Mouse (Mus musculus): Measurements from ENCODE around the gene Dgkz. TPM values are rescaled to one million over a fixed set of nuclear protein-coding genes. Genes with fewer than 3 reads are reported as not detected.
A peak's percentile ranks its signal among the peaks of the same experiment; 100 is the strongest.

Dgkz gene
- 46.4 and 66.7 TPM in 2 replicates for polyA plus RNA-seq (2015; fragmentation: Nextera tagmentation; extraction: Ambion mirVana)

DNA sequence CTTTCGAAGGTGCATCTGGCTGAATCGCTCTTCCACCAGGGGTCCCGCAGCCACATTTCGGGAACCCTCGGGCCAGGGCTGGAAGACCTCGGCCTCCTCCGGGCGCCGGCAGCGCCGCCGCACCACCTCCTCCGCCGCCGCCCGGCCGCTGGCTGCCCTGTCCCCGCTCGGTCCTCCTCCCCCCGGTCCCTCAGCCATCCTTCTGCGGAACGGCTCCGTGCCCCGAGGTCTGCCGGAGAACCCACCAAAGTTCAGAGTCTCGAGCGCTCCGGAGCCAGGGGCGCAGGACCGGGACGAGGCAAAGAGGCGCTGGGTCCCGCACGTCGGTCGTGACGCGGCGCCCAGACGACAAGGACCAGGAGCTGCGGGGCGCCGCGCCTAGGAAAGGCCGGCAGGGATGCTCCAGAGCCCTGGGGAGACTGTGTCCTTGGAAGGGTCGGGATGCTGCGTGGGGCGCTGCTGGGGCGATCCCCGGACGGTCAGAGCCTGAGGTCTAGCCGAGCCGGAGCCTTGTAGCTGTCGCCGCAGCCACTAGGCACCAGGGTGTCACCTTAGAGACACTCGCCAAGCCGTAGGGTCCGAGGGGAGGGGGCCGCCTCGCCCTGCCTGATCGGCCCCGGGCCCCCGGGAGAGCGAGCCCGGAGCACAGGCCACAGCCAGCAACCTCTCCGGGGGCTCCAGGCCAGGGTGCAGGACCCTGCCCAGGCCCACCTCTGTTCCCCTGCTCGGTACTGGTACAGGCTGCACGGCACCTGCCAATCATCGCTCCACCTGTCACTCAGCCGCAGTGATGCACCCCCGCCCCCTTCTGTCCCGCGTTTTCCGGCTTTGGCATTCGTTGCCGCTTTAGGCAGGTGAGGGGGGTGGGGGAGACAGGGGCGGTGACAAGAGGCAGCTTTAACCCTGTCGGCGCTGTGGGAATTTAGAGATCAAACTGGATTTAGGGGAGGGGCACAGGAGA is at the start of gene Dgkz:
TSS of gene Dgkz (minus strand) at position 284 of the 961 bp plus-strand sequence.
- H3K4me3 ChIP-seq (ENCODE audit: low read length) = peak within 1 kb of the TSS; percentile 51
- no peak within 1 kb of the TSS for H3K27ac ChIP-seq (ENCODE audit: low read length)
- peaks cover 33% of the 10 kb centered on the region for H3K4me1 ChIP-seq (ENCODE audit: control insufficient read depth, insufficient read depth, low read length)
- H3K4me2 ChIP-seq (ENCODE audit: low read depth, low read length) = peak within 1 kb of the TSS; percentile 82
- no peaks in the 10 kb centered on the region for H3K9me3 ChIP-seq (ENCODE audit: control insufficient read depth, low read length)
- whole genome bisulfite sequencing = 2% methylated on average over 79 of the region's 79 CpGs
- H3K9ac ChIP-seq (ENCODE audit: low read depth, low read length) = peak within 1 kb of the TSS; percentile 63
- H3K27me3 ChIP-seq (replicated peaks; ENCODE audit: control insufficient read depth, insufficient read depth, low read length) = peaks cover 29% of the 10 kb centered on the region
- H3K36me3 ChIP-seq (ENCODE audit: control insufficient read depth, insufficient read depth, low read length) = no peaks in the 10 kb centered on the region
- ATAC-seq = 0 out of 2 replicates have a peak, but pooled peaks have one; percentile 2

DNA sequence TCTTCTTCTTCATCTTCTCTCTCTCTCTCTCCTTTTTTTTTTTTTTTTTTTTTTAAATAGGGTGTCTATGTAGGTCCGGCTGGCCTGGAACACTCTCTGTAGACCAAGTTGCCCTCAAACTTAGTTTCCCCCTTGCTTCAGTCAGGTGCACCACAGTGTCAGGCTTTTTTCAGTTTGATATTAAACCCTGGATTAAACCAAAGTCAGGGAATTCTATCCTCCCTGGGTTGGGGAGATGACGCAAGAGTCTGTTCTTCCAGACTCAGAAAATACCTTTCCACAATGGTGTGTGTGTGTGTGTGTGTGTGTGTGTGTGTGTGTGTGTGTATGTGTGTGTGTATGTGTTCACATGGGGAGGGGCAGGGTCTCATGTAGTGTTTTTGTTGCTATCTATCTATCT is 49.5 kb upstream of the Dgkz start:
- Histone ChIP-seq H3K4me2 (ENCODE audit: low read depth, low read length) (no peak overlapping the region), H3K4me1 (ENCODE audit: control insufficient read depth, insufficient read depth, low read length) (peaks cover 19% of the 10 kb centered on the region), H3K9me3 (ENCODE audit: control insufficient read depth, low read length) (no peaks in the 10 kb centered on the region), H3K9ac (ENCODE audit: low read depth, low read length) (no peak overlapping the region), H3K4me3 (ENCODE audit: low read length) (no peak overlapping the region), H3K27ac (ENCODE audit: low read length) (no peak overlapping the region), H3K36me3 (ENCODE audit: control insufficient read depth, insufficient read depth, low read length) (no peaks in the 10 kb centered on the region), H3K27me3 (replicated peaks; ENCODE audit: control insufficient read depth, insufficient read depth, low read length) (no peaks in the 10 kb centered on the region)
- WGBS = 90% methylated on average over 2 of the region's 2 CpGs
- ATAC-seq = no peak

DNA sequence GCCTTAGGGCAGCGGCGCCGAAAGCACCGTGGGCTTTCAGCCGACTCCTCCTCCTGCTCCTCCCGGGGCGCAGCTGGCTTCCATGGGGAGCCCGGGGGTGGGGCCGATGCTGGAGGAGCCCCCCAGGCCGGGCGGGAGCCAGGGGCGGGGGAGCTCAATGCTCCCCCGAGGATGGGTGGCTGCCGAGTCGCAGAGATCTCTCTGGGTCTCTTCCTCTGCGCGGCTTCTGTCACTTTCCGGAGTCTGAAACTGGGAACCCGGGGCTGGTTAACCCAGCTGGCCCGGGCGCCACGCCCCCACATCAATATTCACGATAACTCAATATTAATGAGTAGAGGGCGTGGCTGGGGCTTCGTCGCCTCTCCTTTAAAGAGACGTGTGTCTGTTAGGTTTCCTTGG is 48.6 kb upstream of the Dgkz start, which contains the start of gene Creb3l1:
TSS of gene Creb3l1 (minus strand) at position 229 of the 399 bp plus-strand sequence.
- H3K36me3 ChIP-seq (ENCODE audit: control insufficient read depth, insufficient read depth, low read length) = no peaks in the 10 kb centered on the region
- H3K9ac ChIP-seq (ENCODE audit: low read depth, low read length) = peak within 1 kb of the TSS; percentile 79
- peak within 1 kb of the TSS; percentile 98 for H3K4me2 ChIP-seq (ENCODE audit: low read depth, low read length)
- peak within 1 kb of the TSS; percentile 76 for H3K4me3 ChIP-seq (ENCODE audit: low read length)
- H3K9me3 ChIP-seq (ENCODE audit: control insufficient read depth, low read length) = no peaks in the 10 kb centered on the region
- peak; percentile 34 for ATAC-seq
- under 1% methylated on average over 26 of the region's 27 CpGs for WGBS
- H3K4me1 ChIP-seq (ENCODE audit: control insufficient read depth, insufficient read depth, low read length) = peaks cover 24% of the 10 kb centered on the region
- no peaks in the 10 kb centered on the region for H3K27me3 ChIP-seq (replicated peaks; ENCODE audit: control insufficient read depth, insufficient read depth, low read length)
- peak within 1 kb of the TSS; percentile 75 for H3K27ac ChIP-seq (ENCODE audit: low read length)

GRCm38 (mm10) chr2:92023362-92024273 is 48.0 kb upstream of the Dgkz start:
- 4% methylated on average over 50 of the region's 56 CpGs for WGBS
- peak overlapping the region; percentile 98 for H3K4me2 ChIP-seq (ENCODE audit: low read depth, low read length)
- H3K9ac ChIP-seq (ENCODE audit: low read depth, low read length) = peak overlapping the region; percentile 79
- peak; percentile 52 for ATAC-seq
- no peaks in the 10 kb centered on the region for H3K9me3 ChIP-seq (ENCODE audit: control insufficient read depth, low read length)
- H3K4me1 ChIP-seq (ENCODE audit: control insufficient read depth, insufficient read depth, low read length) = peaks cover 30% of the 10 kb centered on the region
- no peaks in the 10 kb centered on the region for H3K36me3 ChIP-seq (ENCODE audit: control insufficient read depth, insufficient read depth, low read length)
- peak overlapping the region; percentile 75 for H3K27ac ChIP-seq (ENCODE audit: low read length)
- no peaks in the 10 kb centered on the region for H3K27me3 ChIP-seq (replicated peaks; ENCODE audit: control insufficient read depth, insufficient read depth, low read length)
- H3K4me3 ChIP-seq (ENCODE audit: low read length) = peak overlapping the region; percentile 76

GRCm38 (mm10) chr2:92020676-92021265 is 45.1 kb upstream of the Dgkz start:
- peak overlapping the region; percentile 12 for H3K4me3 ChIP-seq (ENCODE audit: low read length)
- peak overlapping the region; percentile 44; the same call in 1 of the 2 replicates for H3K9ac ChIP-seq (ENCODE audit: low read depth, low read length)
- peak; percentile 47 for ATAC-seq
- H3K4me1 ChIP-seq (ENCODE audit: control insufficient read depth, insufficient read depth, low read length) = peaks cover 43% of the 10 kb centered on the region
- H3K36me3 ChIP-seq (ENCODE audit: control insufficient read depth, insufficient read depth, low read length) = no peaks in the 10 kb centered on the region
- peak overlapping the region; percentile 40 for H3K4me2 ChIP-seq (ENCODE audit: low read depth, low read length)
- WGBS = 28% methylated on average over 4 of the region's 4 CpGs
- H3K27me3 ChIP-seq (replicated peaks; ENCODE audit: control insufficient read depth, insufficient read depth, low read length) = no peaks in the 10 kb centered on the region
- H3K27ac ChIP-seq (ENCODE audit: low read length) = peak overlapping the region; percentile 77
- no peaks in the 10 kb centered on the region for H3K9me3 ChIP-seq (ENCODE audit: control insufficient read depth, low read length)

DNA sequence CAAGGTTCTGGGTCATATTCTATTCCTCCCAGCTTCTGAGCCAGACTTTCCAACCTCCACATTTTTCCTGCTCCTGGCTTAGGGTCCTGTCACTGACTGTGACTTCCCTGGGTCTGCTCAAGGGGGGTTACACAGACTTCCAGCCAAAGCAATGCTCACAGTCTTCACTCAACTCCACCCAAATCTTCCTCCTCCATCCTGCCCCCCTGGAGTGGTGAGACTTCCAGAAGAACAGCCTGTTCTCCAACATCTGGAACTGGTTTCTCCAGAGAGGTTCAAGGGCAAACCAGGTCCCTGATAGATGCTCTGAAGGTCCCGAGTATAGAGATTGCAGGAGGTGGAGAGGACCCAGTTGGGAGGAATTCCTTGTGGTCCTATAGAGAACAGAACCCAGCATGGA is 41.8 kb upstream of the Dgkz start:
- Histone ChIP-seq H3K27me3 (replicated peaks; ENCODE audit: control insufficient read depth, insufficient read depth, low read length) (no peaks in the 10 kb centered on the region), H3K4me1 (ENCODE audit: control insufficient read depth, insufficient read depth, low read length) (peaks cover 49% of the 10 kb centered on the region), H3K9me3 (ENCODE audit: control insufficient read depth, low read length) (no peaks in the 10 kb centered on the region), H3K4me2 (ENCODE audit: low read depth, low read length) (no peak overlapping the region), H3K36me3 (ENCODE audit: control insufficient read depth, insufficient read depth, low read length) (no peaks in the 10 kb centered on the region), H3K9ac (ENCODE audit: low read depth, low read length) (no peak overlapping the region), H3K27ac (ENCODE audit: low read length) (peak overlapping the region; percentile 81), H3K4me3 (ENCODE audit: low read length) (no peak overlapping the region)
- ATAC-seq = no peak
- 56% methylated on average over 1 of the region's 1 CpGs for WGBS

- Histone ChIP-seq H3K9ac (ENCODE audit: low read depth, low read length) (no peak overlapping the region), H3K4me3 (ENCODE audit: low read length) (no peak overlapping the region), H3K4me1 (ENCODE audit: control insufficient read depth, insufficient read depth, low read length) (peaks cover 53% of the 10 kb centered on the region), H3K36me3 (ENCODE audit: control insufficient read depth, insufficient read depth, low read length) (no peaks in the 10 kb centered on the region), H3K4me2 (ENCODE audit: low read depth, low read length) (peak overlapping the region; percentile 4; the same call in 1 of the 2 replicates), H3K27ac (ENCODE audit: low read length) (peak overlapping the region; percentile 81), H3K27me3 (replicated peaks; ENCODE audit: control insufficient read depth, insufficient read depth, low read length) (no peaks in the 10 kb centered on the region), H3K9me3 (ENCODE audit: control insufficient read depth, low read length) (no peaks in the 10 kb centered on the region)
- peak; percentile 45 for ATAC-seq
- 32% methylated on average over 3 of the region's 3 CpGs for WGBS
These were observed 41.3 kb upstream of the Dgkz start for GRCm38 (mm10) chr2:92016981-92017380.

DNA sequence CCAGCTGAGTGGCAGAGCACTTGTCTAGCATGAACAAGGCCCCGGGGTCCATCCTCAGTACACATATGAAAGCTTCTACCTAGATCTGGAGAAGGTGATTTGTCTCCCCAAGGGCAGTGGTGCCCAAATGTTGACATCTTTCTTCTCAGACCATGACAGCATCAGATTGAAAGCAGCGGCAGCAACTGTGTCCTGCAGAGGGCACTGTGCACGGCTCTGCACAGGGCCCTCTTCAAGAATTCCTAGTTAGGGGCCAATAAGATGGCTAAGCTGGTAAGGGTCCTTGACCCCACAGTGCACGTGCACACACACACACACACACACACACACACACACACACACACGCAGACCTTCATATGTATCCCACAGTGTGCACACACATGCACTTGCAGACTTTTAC is 39.2 kb upstream of the Dgkz start:
- Histone ChIP-seq H3K4me3 (ENCODE audit: low read length) (no peak overlapping the region), H3K9me3 (ENCODE audit: control insufficient read depth, low read length) (no peaks in the 10 kb centered on the region), H3K27me3 (replicated peaks; ENCODE audit: control insufficient read depth, insufficient read depth, low read length) (no peaks in the 10 kb centered on the region), H3K4me2 (ENCODE audit: low read depth, low read length) (no peak overlapping the region), H3K27ac (ENCODE audit: low read length) (no peak overlapping the region), H3K4me1 (ENCODE audit: control insufficient read depth, insufficient read depth, low read length) (peaks cover 43% of the 10 kb centered on the region), H3K36me3 (ENCODE audit: control insufficient read depth, insufficient read depth, low read length) (no peaks in the 10 kb centered on the region), H3K9ac (ENCODE audit: low read depth, low read length) (no peak overlapping the region)
- 88% methylated on average over 5 of the region's 5 CpGs for WGBS
- no peak for ATAC-seq

All from intestine, embryonic 16.5 days (tissue).